Mouse (Mus musculus) hindbrain, embryonic 16.5 days (tissue): ENCODE measurements around the gene Bhmt. TPM values are rescaled to one million over a fixed set of nuclear protein-coding genes. Genes with fewer than 3 reads are reported as not detected.
A peak's percentile ranks its signal among the peaks of the same experiment; 100 is the strongest.

Source experiments
- ATAC-seq: fragments of 200-750 bp; cut with Nextera tagmentation; 2 replicates; pipeline ENCODE4 v1.8.0; 2017; ENCODE audit warnings: moderate TSS enrichment, moderate library complexity
- H3K27ac ChIP-seq: fragments of 300-500 bp; sonication (generic); 2 replicates; pipeline ENCODE4 v1.5.1; 2014; ENCODE audit warnings: low read depth, mild to moderate bottlenecking, control low read depth, low read length, moderate library complexity
- H3K27me3 ChIP-seq: fragments of 300-500 bp; sonication (generic); replicated peaks from 2 replicates; pipeline ENCODE4 v1.6.1; 2014; ENCODE audit warnings: low read length; ENCODE audit not compliant: control insufficient read depth, insufficient read depth
- H3K36me3 ChIP-seq: fragments of 300-500 bp; sonication (generic); 2 replicates; pipeline ENCODE4 v1.6.1; 2014; ENCODE audit warnings: mild to moderate bottlenecking, low read length, moderate library complexity, mixed read lengths; ENCODE audit not compliant: control insufficient read depth, insufficient read depth
- H3K4me1 ChIP-seq: fragments of 300-500 bp; sonication (generic); 2 replicates; pipeline ENCODE4 v1.6.1; 2014; ENCODE audit warnings: low read depth, low read length; ENCODE audit not compliant: control insufficient read depth, insufficient read depth
- H3K4me2 ChIP-seq: fragments of 300-500 bp; sonication (generic); 2 replicates; pipeline ENCODE4 v1.6.1; 2014; ENCODE audit warnings: mild to moderate bottlenecking, low read length, control low read depth, moderate library complexity
- H3K4me3 ChIP-seq: fragments of 300-500 bp; sonication (generic); 2 replicates; pipeline ENCODE4 v1.5.1; 2014; ENCODE audit warnings: mild to moderate bottlenecking, low read length, control low read depth, moderate library complexity
- H3K9ac ChIP-seq: fragments of 300-500 bp; sonication (generic); 2 replicates; pipeline ENCODE4 v1.6.1; 2014; ENCODE audit warnings: low read depth, mild to moderate bottlenecking, control low read depth, low read length, moderate library complexity
- H3K9me3 ChIP-seq: fragments of 300-500 bp; sonication (generic); 2 replicates; pipeline ENCODE4 v1.6.1; 2014; ENCODE audit warnings: mild to moderate bottlenecking, low read length, moderate library complexity; ENCODE audit not compliant: control insufficient read depth
- WGBS: fragments of 180-500 bp; shearing (Covaris S2); extraction: QIAGEN DNeasy Blood & Tissue Kit; methylation state at CpG from one replicate; pipeline ENCODE4 v1.1.7; 2014; 5-methylcytosine and 5-hydroxymethylcytosine counted together
- polyA plus RNA-seq: library from polyadenylated mRNA; unstranded; fragments of >200 nt; fragmentation: Nextera tagmentation; extraction: Ambion mirVana; gene quantifications from 2 replicates; pipeline ENCODE4 v1.2.1, GENCODE M21; 2015

The Bhmt gene
- polyA plus RNA-seq, 1 experiment from 2014 or later, result 0.68 TPM

DNA sequence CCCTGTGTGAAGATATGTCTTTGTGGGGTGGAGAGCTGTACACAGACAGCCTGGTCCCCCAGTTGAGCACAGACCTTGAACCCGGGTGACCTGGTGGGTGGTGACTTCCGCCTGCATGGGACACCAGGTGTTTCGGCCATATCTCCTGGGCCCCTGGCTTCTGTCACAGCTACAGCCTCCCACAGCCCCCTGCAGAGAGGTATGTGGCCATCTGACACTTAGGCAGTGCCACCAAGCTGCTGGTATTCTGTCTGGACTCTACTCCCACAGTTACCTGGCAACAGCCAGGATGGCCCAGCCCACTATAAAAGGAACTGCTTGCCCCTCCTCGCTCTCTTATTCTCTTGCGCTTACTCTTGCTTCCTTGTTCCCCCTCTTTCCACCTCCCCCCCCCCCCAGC is 20.2 kb upstream of the Bhmt start:
- no peak overlapping the region for H3K4me3 ChIP-seq
- H3K36me3 ChIP-seq, result no peaks in the 10 kb centered on the region
- H3K9me3 ChIP-seq, result no peaks in the 10 kb centered on the region
- H3K4me1 ChIP-seq, result no peaks in the 10 kb centered on the region
- 61% methylated on average over 5 of the region's 5 CpGs for WGBS
- no peaks in the 10 kb centered on the region for H3K27me3 ChIP-seq
- no peak overlapping the region for H3K9ac ChIP-seq
- peak; percentile 50; the same call in 1 of the 2 replicates for ATAC-seq
- H3K4me2 ChIP-seq, result no peak overlapping the region
- H3K27ac ChIP-seq, result no peak overlapping the region

DNA sequence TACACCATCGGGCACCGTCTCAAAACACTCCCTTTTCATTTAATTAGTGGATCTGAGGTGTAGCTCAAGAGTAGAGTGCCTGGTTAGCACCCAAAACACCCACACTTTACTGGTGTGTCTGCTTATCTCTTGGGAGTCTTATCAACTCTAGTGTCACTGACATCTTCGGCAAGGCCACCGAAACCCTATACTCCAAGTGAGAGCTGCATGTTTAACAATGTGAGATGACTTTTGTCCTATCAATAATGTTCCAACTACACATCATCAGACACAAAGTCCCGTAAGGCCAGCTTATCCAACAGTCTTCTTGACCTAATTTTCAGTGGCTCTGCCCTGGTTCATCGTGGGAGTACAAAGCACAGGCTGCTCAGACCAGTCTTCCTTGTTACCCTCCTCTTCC is 15.6 kb upstream of the Bhmt start:
- Histone ChIP-seq H3K36me3 (no peaks in the 10 kb centered on the region), H3K27me3 (no peaks in the 10 kb centered on the region), H3K4me1 (no peaks in the 10 kb centered on the region), H3K9ac (no peak overlapping the region), H3K27ac (no peak overlapping the region), H3K4me2 (no peak overlapping the region), H3K4me3 (no peak overlapping the region), H3K9me3 (no peaks in the 10 kb centered on the region)
- ATAC-seq, result no peak
- WGBS, result 94% methylated on average over 6 of the region's 6 CpGs

DNA sequence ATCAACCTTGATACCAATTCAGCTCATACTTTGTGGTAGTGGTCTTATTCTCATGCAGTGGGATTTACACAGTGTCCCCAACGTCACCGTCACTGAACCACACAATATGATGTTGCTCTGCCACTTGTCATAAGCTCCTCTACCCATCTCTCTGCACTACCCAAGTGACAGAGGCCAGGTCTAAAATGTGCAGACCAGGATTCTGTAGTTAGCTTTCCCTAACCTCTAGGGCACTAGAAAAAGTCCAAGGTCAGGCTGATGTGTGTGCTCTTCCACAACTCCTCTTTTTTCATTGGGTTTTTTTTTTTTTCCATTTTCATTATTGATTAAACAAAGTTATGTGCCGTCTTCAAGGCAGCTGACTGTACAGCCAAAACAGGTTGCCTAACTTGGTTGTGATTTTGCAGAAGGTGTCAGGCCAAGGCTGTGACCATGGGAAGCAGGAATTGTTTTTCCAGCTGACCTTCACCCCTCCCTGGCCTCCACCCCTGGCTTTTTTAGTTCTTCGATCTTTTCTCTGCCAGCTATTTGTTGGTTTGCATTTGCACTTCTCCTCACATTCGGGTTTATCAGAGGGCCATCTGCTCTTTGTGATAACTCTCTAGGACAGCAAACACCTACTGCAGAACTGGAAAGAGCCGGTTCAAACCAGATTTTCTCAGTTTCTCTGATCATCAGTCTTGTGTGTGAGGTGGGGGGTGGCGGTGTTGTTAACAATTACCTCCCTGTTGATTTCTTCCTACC is 10.8 kb upstream of the Bhmt start:
- no peak overlapping the region for H3K27ac ChIP-seq
- H3K36me3 ChIP-seq, result no peaks in the 10 kb centered on the region
- WGBS, result 89% methylated on average over 7 of the region's 7 CpGs
- no peaks in the 10 kb centered on the region for H3K27me3 ChIP-seq
- H3K9me3 ChIP-seq, result no peaks in the 10 kb centered on the region
- no peaks in the 10 kb centered on the region for H3K4me1 ChIP-seq
- no peak overlapping the region for H3K4me2 ChIP-seq
- ATAC-seq, result no peak
- H3K9ac ChIP-seq, result no peak overlapping the region
- no peak overlapping the region for H3K4me3 ChIP-seq

DNA sequence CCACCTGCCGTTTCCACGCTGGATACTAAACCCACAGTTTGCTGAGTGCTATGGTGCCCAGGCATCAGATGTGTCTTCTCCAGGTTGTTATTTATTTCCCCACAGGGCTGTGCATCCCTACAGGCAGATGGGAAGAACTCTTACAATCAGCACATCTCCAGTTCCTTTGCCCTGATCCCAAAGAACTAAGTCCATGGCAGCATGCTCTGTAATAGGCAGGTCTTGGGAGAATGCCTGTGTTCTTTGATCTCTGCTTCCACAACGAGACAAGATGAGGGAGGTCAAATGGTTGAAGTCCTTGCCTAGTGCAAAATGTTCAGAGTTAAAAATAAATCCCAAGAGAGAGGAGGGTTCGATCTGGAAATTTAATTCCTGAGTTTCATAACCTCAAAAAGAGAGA is 1.9 kb upstream of the Bhmt start:
- no peak for ATAC-seq
- Histone ChIP-seq H3K9me3 (no peaks in the 10 kb centered on the region), H3K27ac (no peak overlapping the region), H3K4me3 (no peak overlapping the region), H3K9ac (no peak overlapping the region), H3K36me3 (no peaks in the 10 kb centered on the region), H3K4me2 (no peak overlapping the region), H3K4me1 (no peaks in the 10 kb centered on the region), H3K27me3 (no peaks in the 10 kb centered on the region)
- 73% methylated on average over 4 of the region's 4 CpGs for WGBS

DNA sequence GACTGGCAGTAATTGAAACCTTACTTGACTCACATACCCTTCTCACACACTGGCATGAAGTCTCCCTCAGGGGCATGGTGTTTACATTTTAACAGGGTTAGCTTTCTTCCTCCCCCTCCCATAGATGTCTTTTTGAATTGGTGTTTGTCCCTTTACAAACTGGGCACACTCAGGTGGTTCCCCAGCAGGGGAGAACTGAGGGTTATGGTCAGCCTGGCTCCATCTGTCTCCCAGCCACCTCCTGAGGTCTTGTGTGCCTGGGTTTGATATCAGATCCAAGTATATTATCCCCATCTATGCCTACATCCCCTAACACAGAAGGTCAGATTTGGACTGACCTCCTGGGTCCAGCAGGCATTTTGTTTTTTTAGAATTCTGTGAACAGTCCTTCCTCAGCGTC is 1.2 kb downstream of the Bhmt start:
- H3K4me2 ChIP-seq, result no peak overlapping the region
- WGBS, result 89% methylated on average over 1 of the region's 1 CpGs
- H3K27ac ChIP-seq, result no peak overlapping the region
- no peak overlapping the region for H3K4me3 ChIP-seq
- H3K9me3 ChIP-seq, result no peaks in the 10 kb centered on the region
- no peak for ATAC-seq
- no peak overlapping the region for H3K9ac ChIP-seq
- H3K4me1 ChIP-seq, result no peaks in the 10 kb centered on the region
- no peaks in the 10 kb centered on the region for H3K27me3 ChIP-seq
- H3K36me3 ChIP-seq, result no peaks in the 10 kb centered on the region

DNA sequence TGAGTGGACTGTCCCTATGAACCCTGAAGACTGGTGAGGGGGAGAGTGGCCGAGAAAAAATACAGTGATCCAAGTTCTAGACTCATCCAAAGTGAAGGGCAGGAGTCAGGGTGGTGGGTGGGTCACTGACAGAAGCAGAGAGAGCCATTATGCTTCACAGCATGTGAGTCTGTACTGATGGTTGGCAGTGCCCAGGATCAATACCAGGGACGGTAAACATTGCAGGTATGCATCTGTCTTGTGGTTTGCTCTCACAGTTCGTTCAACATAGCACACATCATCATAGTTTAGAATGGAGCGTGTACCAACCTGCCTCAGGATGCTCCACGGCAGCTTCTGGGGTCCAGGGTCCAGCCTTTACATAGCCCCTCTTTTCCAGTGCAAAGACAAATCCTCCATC is 4.8 kb downstream of the Bhmt start:
- Histone ChIP-seq H3K9me3 (no peaks in the 10 kb centered on the region), H3K36me3 (no peaks in the 10 kb centered on the region), H3K4me1 (no peaks in the 10 kb centered on the region), H3K4me2 (no peak overlapping the region), H3K27ac (no peak overlapping the region), H3K27me3 (no peaks in the 10 kb centered on the region), H3K9ac (no peak overlapping the region), H3K4me3 (no peak overlapping the region)
- ATAC-seq, result no peak
- 83% methylated on average over 5 of the region's 5 CpGs for WGBS

DNA sequence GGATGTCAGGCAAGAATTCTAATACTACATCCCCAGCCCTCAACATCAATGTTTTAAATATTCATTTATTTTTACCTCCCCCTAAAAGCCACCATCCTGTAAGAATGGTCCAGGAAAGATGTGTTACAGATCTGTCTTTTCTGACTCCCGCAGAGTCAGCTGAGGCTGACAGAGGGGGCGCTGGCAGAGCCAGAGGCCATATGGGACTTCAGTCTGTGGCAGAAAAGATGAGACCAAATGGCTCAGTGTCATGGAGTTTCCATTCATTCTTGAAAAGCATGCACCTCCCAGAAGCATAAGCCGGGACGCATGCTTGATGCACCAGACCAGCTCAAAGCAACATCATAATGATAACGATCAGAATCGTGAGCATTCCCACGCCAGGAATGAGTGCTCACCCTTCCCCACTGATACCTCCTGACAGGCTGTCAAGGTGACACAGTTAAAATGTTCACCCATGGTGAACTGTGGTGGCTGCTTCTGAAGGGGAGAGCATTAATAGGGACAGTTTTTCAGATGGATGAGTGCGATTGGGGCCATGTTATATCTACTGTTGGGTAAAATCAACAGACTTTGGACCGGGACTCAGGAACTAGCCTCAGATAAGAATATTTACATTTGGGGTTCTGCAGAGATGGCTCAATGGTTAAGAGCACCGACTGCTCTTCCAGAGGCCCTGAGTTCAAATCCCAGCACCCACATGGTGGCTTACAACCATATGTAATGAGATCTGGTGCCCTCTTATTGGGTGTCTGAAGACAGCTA is 6.6 kb downstream of the Bhmt start:
- H3K4me2 ChIP-seq, result no peak overlapping the region
- H3K36me3 ChIP-seq, result no peaks in the 10 kb centered on the region
- no peak for ATAC-seq
- H3K27me3 ChIP-seq, result no peaks in the 10 kb centered on the region
- H3K9ac ChIP-seq, result no peak overlapping the region
- H3K9me3 ChIP-seq, result no peaks in the 10 kb centered on the region
- H3K27ac ChIP-seq, result no peak overlapping the region
- no peaks in the 10 kb centered on the region for H3K4me1 ChIP-seq
- no peak overlapping the region for H3K4me3 ChIP-seq
- 78% methylated on average over 10 of the region's 10 CpGs for whole genome bisulfite sequencing

DNA sequence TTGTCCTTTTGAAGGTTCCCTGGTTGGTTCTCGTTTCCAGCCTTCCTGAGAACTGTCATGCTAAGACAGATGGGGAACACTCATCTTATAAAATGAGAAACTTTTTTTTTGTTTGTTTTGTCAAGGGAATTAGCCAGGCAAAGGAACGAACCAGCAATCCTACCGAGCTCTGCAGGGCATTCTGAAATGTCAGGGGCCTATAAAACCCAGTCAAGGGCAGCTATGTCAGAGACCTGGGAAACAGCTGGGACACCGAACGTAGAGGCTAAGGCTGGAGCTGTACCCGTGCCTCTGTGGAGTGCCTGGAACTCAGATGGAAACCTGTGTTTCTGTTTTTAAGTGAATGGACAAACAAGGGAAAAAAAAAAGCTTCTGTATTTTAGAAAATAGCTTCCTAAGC is 8.9 kb downstream of the Bhmt start:
- H3K36me3 ChIP-seq, result no peaks in the 10 kb centered on the region
- no peaks in the 10 kb centered on the region for H3K9me3 ChIP-seq
- H3K9ac ChIP-seq, result no peak overlapping the region
- H3K4me3 ChIP-seq, result no peak overlapping the region
- H3K4me2 ChIP-seq, result no peak overlapping the region
- WGBS, result 18% methylated on average over 6 of the region's 6 CpGs
- H3K27me3 ChIP-seq, result no peaks in the 10 kb centered on the region
- ATAC-seq, result no peak
- H3K4me1 ChIP-seq, result no peaks in the 10 kb centered on the region
- no peak overlapping the region for H3K27ac ChIP-seq

DNA sequence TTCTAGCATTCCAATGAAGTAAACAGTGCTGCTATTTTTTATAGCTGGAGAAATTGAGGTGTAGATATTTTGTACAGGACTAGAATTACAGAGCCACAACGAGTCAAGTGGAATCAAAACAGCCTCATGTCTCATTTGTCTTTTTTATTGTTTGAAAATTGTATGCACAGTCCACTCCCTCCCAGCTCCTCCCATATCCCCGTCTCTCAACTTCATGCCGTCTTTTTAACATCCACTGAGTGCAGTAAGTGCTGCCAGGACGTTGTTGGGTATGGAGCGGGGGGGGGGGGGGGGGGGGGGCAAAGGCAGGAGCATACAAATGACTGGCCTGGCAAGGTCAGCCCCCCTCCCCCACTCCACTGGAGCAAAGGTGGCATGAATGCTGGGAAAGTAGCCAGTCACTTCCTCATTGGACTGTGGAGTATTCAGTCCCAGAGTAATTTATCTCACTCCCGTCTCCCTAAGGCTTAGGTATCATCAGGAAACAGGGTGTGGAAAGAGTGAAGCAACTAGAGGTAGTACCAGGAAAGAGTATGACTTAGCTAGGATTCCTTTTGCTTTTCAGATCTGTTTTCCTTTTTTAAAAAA is 23.3 kb downstream of the Bhmt start:
- no peak overlapping the region for H3K27ac ChIP-seq
- ATAC-seq, result no peak
- H3K27me3 ChIP-seq, result no peaks in the 10 kb centered on the region
- no peak overlapping the region for H3K4me2 ChIP-seq
- no peak overlapping the region for H3K9ac ChIP-seq
- no peaks in the 10 kb centered on the region for H3K9me3 ChIP-seq
- WGBS, result 38% methylated on average over 6 of the region's 6 CpGs
- H3K36me3 ChIP-seq, result no peaks in the 10 kb centered on the region
- no peaks in the 10 kb centered on the region for H3K4me1 ChIP-seq
- no peak overlapping the region for H3K4me3 ChIP-seq
